Mouse (Mus musculus) megakaryocyte, embryonic 14.5 days (primary cell): ENCODE data around the gene Sorl1.

Source experiments
- FLI1 ChIP-seq: IDR thresholded peaks from 2 replicates; pipeline ENCODE4 v1.6.1; 2012; ENCODE audit warnings: low read length, inconsistent platforms, mixed read lengths
- GATA1 ChIP-seq: IDR thresholded peaks from 3 replicates; pipeline ENCODE4 v1.6.1; 2012; ENCODE audit warnings: mixed read lengths, low read length, inconsistent platforms, borderline replicate concordance

GRCm38 (mm10) chr9:41937967-41938348 is 186.1 kb downstream of the Sorl1 start:
- no peak for TF ChIP-seq GATA1
- no peak for TF ChIP-seq FLI1
